Mouse (Mus musculus) heart, postnatal 0 days (tissue): Measurements from ENCODE around the gene Dpm3.

Experiments used
- CTCF ChIP-seq: IDR thresholded peaks from 2 replicates; pipeline ENCODE4 v1.5.1; 2016; ENCODE audit warnings: antibody characterized with exemption, control low read depth, low read depth
- EP300 ChIP-seq: IDR thresholded peaks from 2 replicates; pipeline ENCODE4 v1.6.1; 2016; ENCODE audit warnings: antibody characterized with exemption, low read depth

DNA sequence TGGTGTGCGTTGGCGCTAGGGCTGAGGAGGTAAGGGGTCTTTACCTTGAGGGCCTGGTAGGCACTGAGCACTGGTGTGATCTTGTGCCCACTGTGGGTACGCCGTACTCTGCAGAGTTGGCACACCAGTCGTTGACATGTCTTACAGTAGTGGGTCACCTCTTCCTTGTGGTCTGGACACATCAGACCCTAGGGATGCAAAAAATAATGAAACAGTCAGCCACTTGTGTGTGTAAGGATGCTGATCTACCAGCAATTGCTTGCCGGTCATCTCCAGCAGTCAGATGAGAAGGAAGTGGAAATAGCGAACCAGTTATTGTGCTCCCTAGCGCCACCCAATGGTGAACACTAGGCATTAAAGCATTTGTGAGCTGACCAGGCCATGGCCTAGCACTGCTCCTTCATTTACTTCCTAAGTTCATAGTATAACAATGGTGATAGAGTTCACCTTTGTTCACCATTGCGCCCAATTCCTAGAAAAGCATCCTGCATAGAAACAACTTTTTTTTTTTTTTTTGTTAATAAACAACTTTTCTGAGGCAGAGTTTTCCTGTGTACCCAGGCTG is 16.7 kb upstream of the Dpm3 start:
- TF ChIP-seq CTCF: peak; percentile 69
- TF ChIP-seq EP300: no peak
